Mouse (Mus musculus): ENCODE results near the gene Kctd5.
"Not testable (repeated sequence)": the region's sequence is repeated elsewhere in the genome, so short reads cannot be mapped to it uniquely, and the experiment has no call there.

The Kctd5 gene

DNA sequence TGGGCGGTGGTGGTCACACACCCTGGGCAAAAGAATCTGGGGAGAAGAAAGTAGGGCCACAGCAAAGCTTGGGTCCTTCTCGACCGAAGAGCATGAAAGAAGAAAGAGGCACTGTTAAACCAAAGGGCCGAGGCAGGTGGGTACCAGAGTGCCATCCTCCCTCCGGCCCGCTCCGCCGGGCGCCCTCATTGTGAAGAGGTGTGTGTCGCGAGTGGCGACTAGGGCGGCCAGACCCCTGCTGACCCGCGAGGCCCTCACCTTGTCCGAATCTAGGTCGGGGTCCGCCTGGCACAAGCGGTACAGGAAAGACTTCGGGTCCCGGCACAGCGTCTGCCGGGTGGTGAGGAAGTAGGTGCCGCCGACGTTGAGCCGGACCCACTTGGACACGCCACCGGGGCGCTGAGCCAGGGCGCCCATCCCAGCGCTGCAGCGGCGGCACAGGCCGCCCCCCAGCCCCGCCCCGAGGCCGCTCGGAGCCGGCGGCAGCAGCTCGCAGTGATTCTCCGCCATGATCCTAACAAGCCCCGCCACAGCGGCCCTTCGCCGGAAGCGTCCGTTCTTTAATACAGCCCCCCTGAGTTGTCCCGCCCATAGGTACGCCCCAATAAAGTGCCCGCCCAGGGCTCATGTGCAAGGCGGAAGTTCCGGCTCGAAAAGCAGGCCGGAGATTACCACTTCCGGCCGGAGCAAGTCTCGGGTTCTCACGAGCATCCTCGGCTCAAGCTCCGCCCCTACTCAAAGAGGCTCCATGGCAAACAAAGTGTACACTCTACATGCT lies at the start of gene Kctd5:
Gene Kctd5, minus strand, starts transcription at position 567 of the 778 bp plus-strand sequence.
- in situ Hi-C loops (cut with MboI, MseI): no loop called here

DNA sequence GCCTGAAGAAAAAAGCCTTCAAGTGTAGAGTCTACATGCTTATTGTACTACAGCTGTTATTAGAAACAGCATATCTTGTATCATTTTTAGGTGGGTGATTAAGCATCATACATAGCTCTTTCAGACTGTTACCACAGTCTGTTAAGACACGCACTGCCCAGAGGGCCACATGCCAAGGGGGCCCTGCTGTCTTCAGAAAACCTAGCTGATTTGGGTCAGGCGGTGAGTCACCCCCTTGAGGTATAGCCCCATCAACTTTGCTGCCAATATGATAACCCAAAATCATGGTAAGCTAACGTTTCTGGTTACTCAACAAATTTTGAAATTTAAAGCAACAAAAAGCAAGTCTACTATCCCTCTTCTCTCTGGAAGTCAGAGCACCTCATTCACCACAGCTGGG lies 46.2 kb upstream of the Kctd5 start:
- in situ Hi-C loops (cut with MboI, MseI): loop anchor here (25.0 kb wide), 1 partner anchor 932 kb away; the partner anchor contains the start of gene Zfp40

DNA sequence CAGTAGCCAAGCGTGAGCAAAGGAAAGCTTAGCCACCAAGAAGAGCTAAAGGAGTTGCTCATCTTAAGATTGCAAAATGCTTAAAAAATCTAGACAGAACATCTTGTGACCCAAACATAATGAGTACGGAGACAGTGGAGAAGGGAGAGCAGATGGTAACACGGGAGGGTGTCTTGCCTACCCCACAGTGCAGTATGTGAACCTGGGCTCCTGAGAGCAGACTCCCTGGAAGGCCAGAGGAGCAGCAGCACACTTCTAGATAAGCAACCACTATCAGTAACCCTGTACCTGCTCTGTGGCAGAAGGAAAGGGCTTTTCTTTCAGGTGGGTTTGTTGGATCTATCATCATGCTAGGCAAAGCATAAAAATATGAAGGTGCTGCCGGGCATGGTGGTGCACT lies 39.7 kb upstream of the Kctd5 start:
- in situ Hi-C loops (cut with MboI, MseI): loop anchor here (25.0 kb wide), 1 partner anchor 926 kb away; the partner anchor contains the start of gene Zfp40

DNA sequence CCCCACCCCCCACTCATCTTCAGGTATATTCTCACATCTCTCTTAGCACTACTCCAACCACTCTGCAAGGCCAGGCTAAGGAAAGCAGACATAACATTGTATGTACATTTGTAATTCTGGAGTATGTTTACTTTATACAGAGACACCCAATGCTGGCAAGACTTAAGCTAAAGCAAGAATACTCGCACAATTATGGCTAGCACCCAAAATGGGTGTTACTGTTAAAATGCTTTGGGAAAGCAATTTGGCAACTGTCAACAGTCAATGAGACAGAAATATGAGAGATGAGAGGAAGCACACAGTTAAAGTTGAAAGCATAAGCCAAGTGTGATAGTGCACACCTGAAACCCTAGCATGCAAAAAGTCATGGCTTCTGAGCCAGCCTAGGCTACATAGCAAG lies 38.0 kb upstream of the Kctd5 start:
- in situ Hi-C loops (cut with MboI, MseI): loop anchor here (25.0 kb wide), 1 partner anchor 924 kb away; the partner anchor contains the start of gene Zfp40

DNA sequence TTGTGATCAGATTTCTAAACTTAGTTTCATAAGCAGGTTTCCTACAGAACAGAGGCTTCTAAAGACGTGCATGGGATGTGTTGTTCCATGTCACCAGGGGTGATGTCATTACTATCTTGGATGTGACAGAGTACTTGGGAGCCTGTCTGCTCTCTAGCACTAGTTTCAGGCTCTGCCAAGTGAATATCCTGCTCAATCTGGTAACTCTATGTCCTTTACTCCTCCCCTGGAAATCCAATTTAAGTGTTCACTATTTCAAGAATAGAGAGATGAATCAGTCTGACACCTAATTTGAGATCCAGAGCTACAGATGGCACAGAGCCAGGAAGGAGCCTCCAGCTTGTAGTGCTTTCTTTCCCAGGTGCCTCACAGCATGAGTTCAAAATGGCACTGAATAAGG lies 35.6 kb upstream of the Kctd5 start:
- in situ Hi-C loops (cut with MboI, MseI): loop anchor here (25.0 kb wide), 1 partner anchor 922 kb away; the partner anchor contains the start of gene Zfp40

DNA sequence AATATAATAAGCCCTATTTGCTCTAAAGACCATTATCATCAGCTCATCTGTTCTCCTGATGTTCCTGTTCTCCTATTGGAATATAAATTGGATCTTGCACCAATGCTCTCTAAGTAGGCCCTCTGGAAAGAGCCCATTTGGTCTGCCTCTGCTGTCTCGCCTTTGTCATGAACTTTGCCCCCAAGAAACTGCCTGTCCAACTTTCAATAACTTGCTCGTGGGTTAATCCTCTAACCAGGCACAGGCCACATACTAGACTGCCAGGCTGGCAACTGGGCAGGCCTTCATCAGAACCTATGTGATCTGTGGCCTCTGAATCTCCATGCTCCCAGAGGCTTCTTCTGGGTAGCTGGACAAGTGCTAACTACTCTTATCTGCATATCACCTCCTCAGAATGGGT lies 31.8 kb upstream of the Kctd5 start:
- in situ Hi-C loops (cut with MboI, MseI): loop anchor here (25.0 kb wide), 1 partner anchor 918 kb away; the partner anchor contains the start of gene Zfp40

DNA sequence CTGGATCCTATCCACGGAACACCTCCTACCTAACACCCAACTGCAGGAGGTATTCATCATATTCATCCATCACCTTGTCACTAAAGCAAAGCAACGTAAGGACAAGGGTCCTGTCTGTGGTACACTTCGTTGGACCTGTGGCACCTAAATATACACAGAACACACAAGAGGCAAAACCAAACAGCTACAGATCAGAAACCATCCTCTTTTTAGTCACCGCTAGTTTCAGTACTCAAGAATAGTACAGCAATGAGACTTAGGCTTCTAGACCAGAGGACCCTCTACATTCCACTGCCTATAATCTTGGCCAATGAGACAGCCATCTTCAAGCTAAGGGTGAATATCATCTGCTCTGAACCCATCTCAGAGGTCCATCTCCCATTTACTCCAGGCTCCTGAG lies 25.1 kb upstream of the Kctd5 start:
- in situ Hi-C loops (cut with MboI, MseI): no loop called here

DNA sequence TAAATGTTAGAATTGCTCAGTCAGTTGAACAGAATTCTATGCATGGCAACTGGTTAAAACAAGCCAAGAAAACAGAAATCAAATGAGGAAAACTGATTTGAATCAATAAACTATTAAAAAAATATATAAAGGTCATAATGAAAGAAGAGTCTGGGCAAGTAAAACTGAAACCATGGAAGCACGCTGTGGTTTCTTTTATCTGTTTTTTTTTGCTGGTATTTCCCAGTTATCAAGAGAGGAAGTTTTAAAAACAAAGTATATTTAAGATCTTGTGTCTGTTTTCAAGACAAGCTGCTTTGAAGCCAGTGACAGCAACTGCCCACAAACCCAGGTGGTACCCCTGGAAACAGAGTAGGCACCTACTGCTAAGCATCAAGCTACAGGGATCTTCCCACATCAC lies 17.3 kb upstream of the Kctd5 start:
- in situ Hi-C loops (cut with MboI, MseI): no loop called here

DNA sequence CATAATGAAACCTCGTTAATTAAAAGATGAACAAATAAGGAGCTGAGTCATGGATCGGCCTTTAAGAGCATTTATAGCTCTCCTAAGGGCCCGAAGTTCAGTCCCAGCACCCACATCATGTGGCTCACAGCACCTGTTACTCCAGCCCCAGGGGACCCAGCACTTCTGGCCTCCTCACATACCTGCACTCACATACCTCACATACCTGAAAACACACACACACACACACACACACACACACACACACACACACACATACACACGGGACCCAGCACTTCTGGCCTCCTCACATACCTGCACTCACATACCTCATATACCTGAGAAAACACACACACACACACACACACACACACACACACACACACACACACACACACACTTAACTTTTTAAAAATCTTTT lies 13.1 kb upstream of the Kctd5 start:
- in situ Hi-C loops (cut with MboI, MseI): not testable (repeated sequence)

DNA sequence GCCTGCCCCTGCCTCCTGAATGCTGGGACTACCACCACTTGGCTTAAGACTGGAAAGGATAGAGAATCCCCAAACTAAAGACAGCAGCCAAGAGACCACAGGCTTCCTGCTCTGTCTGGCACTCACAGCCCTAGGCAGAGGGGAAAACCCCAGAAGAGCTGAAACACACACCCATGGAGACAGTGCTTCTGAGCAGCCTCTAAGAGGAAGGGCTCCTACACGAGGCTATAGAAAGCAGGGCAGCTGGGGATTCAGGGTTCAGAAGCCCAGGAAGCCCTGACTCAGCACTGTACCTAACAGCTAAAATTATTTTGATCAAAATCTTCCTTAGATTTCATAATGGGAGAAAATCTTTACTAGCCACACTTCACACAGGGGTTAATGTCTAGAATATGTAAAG lies 11.3 kb upstream of the Kctd5 start:
- in situ Hi-C loops (cut with MboI, MseI): no loop called here

DNA sequence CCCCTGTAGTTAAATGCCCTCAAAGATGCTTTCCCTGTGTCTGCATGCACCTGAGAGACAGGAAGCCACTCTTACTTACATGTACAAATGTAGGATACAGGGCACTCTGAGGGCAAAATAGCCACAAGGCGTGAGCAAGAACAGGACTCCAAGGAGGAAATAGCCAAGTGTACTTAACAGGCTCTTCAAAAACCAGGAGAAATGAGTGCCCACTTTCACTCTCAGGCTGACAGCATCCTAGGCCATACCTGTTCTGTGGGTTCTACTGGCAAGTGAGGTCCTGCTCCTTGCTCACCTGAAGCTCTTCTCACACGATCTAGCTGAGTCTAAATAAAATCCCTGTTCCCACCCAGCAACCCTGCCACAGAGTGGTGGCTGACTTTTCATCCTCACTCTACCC lies 3.8 kb upstream of the Kctd5 start:
- in situ Hi-C loops (cut with MboI, MseI): no loop called here

DNA sequence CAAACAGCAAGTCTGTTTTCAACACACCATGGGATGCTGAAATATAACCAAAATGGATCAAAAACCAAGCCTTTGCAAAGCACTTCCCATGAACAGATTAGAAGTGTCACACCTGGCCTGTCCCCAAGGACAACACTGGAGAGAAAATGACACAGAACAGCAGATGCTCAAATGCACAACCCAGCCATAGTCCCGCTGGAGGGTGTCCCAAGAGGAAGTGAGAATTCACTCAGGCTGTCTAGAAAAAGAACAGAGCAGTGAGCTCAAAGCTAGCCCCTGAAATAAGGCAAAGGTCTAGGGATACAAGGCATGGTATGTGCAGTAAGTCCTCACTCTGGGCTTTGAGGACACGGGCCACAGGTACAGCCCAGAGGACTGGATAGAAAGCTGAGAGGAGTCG lies 3.8 kb downstream of the Kctd5 start:
- in situ Hi-C loops (cut with MboI, MseI): no loop called here

DNA sequence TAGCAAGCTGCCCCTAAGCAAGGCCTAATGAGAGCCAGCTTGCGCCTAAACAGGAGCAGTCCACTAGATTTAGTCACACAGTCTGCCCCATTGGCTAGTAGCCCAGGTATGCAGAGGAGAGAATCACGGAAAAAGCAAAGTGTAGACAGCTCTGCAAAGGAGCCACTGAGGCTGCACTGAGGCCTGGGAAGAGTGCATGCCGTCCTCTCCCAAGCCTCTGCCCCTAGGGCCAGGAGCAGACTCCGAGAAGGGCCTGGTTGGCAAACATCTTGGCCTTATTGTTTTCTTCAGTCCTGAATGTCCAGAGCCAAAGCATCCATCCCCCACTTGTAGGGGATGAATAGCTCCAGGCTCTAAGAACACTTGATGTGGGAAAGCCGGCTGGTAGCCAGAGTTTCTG lies 5.0 kb downstream of the Kctd5 start:
- in situ Hi-C loops (cut with MboI, MseI): no loop called here

DNA sequence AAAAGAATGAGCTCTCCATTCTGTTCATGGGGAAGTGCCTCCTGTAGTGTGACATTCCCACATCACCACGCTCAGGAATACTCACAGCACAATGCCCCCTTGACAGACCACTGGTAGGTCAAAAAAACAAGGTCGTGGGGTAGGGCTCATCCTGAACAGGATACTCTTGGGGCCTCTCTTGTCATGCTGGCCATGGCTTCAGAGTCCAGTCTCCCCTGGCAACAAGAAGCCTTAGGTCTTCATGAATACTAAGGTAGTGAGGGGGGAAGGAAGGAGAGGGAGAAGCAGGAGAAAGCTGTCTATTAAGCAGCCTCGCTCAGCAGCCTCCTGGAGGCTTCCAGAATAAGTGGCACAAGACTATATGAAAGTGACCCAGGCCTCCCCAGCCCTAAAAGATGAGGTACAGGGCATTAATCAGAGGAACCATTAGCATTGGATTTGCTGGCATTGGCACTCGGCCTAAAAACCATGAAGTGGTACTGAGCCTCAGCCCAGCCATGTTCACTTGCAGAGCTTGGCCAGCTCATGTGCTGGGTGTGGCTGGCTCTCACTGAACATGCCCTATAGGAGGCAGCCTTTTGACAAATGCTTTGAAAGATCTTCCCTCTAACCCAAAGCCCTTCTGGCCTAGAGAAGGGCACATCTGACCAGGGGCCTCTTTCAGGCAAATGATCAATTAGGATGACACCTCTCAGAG lies 10.7 kb downstream of the Kctd5 start:
- in situ Hi-C loops (cut with MboI, MseI): no loop called here

DNA sequence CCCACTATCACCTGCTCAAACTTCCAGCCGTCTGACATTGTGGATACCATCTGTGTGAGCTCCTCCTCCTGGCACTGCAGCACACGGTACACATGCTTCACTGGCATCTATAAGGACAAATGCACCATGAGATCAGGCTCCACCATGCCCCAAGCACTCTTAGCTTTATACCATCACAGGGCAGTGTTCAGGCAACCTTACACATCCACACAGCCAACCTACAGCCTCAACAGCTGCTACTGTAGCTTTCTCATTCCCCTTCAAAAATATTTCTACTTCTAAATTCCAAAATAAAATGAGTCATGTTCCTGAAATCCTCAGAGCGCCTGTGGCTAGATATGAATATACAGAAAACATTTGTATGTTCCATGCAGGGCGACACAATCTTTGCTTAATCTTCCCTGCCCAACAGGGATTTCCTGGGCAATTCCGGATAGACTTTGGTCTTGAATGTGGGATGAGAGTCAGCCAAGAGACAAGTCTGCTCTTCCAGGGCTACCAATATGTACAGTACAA lies 15.5 kb downstream of the Kctd5 start:
- in situ Hi-C loops (cut with MboI, MseI): no loop called here

DNA sequence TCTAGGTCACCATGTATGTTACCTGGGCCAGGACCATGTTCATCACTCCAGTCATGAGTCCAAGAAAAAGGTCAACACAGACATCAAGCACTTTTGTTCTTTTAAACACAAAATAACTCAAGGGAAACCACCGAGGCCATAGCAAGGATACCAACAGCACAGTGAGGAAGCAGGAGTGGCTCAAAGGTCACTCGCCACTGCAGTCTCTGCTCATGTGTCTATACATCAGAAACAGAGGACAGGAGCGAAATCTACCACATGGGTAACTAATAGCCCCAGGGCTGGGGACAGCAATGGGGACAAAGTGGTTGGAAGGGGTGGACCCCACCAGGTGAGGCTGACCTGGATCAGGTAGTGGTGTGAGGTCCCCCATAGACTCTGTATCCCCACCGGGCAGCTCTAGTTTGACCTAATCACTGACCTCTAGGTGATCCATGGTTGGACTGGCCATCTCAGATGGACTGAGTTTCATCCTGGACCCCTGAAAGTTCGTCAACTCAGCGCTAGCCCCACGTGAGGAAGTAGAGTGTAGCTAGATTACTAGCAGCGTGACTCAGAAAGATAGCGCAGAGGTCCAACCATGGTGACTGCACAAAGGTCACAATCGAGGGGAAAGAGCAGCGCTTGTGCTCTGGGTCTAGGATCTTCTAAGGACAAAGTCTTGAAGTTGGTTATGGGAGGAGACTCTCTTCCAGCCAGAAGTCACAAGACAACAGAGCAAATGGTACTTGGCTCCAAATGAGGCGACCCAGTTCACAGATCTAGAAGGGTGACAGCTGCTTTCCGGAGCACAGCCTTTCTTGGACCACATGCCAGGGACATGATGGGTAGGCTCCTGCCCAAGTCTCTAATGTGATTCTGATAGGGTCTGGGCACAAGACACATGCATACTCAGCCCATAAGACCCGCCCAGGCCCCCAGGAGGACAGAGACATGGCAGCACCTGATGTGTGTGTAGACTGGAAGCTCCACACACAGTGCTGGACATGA lies 16.4 kb downstream of the Kctd5 start:
- in situ Hi-C loops (cut with MboI, MseI): no loop called here

DNA sequence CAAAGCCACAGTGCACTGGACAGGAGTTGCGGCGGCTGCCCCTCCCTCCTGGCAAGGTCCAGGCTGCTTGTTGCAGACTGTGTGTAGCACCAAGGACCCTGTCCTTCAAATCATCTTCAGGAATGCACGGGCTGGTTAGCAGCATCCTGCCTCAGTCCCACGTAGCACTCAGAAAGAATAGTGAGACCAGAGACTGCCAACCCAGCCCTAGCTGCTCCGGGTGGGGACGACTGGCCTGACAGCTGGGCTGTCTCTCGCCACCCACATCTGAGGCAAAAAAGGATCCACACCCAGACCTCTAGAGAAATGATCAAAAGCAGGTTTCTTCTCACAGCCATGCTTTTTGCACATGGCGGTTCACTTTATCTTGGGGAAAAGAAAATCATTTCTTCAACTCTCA lies 24.3 kb downstream of the Kctd5 start:
- in situ Hi-C loops (cut with MboI, MseI): no loop called here

DNA sequence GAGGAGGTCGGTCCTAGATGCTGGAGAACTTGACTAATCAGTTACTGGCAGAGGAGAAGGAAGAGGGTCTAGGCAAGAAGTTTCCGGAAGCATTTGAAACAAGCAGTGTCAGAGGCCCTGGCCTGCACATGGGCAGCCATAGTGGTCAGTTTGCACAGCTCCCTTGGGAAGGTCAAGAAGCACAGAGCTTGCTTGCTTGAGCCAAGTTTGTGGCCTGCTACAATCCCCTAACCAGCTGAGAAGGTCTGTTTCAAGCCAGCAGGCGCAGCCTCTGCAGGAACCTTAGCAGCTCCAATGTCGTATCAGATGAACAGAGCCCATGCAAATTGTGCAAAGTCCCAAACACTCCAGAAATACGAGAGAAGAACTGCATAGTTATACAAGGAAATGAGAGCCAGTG lies 25.2 kb downstream of the Kctd5 start:
- in situ Hi-C loops (cut with MboI, MseI): no loop called here

DNA sequence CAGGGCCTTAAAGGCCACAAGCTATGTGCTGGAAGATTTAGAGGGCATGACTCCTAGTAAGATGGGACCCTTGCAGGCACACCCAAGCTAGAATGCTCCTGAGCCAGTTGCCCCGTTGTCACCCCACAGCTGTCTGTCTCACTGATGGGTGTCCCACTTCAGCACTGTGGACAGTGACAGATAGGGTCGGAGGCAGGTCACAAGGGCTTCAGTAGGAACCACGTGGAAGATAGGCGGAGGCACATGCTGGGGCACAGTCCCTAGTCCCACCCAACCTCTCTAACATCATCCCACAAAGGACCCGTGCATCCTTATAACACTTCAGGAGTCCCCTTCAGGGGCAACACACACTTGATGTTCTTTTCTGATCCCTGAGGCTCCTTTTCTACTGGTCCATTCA lies 27.3 kb downstream of the Kctd5 start:
- in situ Hi-C loops (cut with MboI, MseI): no loop called here

DNA sequence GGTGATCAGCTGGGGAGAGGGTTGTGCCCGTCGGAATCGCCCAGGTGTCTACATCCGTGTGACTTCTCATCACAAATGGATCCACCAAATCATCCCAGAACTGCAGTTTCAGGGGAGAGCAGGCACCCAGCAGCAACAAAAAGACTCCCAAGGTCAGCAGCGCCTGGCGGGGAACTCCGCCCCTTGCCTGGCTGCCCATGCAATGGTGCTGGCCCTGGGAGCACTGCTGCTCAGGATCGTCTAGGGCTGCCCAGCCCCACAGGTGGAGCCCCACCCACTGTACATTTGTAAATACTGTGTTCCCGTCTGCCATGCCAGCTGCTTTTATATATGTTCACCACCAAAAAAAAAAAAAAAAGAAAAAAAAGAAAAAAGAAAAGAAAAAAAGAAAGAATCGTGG lies 27.7 kb downstream of the Kctd5 start:
- in situ Hi-C loops (cut with MboI, MseI): no loop called here

DNA sequence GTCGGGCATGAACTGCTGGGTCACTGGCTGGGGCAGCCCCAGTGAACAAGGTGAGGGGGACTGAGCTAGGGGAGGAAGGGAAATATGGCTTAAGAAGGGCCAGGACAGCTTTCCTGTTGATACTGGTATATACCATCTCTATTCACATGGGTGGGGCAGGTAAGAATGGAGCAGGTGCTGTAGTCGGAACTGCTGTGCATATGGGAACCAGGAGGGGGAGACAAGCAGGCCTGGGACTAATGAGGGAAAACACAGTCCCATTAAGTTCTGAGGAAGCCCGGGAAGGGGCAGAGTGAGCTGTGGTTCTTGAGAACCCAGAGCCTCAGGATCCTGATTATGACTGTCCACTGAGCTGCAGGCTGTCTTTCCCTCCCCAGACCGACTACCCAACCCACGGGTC lies 28.8 kb downstream of the Kctd5 start:
- in situ Hi-C loops (cut with MboI, MseI): no loop called here

DNA sequence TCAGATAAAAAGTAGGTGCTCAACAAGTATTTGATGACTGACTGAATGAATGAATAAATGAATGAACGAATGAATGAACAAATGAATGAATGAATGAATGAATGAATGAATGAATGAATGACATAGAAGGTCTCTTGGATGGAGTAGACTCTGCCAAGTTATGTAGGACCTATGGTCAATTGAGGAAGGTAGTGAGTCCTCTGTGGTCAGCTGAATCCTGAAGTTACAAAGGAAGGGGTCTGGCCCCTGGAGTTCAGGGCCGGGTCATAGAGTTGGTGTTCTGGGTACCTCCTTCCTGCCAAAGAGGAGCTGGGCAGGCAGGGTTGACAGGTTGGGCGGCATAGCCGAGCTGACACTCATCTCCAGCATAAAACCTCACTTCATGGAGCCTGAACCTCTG lies 35.4 kb downstream of the Kctd5 start, which contains the start of gene Prss27:
Gene Prss27, plus strand, starts transcription at position 301 of the 400 bp plus-strand sequence.
- in situ Hi-C loops (cut with MboI, MseI): no loop called here
